Mouse (Mus musculus) liver, embryonic 11.5 days (tissue): ENCODE data around the gene Wfdc12. TPM values are rescaled to one million over a fixed set of nuclear protein-coding genes. Genes with fewer than 3 reads are reported as not detected.

Experiments
- ATAC-seq: fragments of 200-750 bp; cut with Nextera tagmentation; replicated peaks from 2 replicates; pipeline ENCODE4 v1.8.0; 2017; ENCODE audit warnings: moderate number of reproducible peaks, mild to moderate bottlenecking, moderate TSS enrichment, moderate library complexity; ENCODE audit not compliant: low FRiP score
- DNase-seq: peaks from one replicate; pipeline ENCODE4 v3.0.0-alpha.2; 2017; ENCODE audit warnings: low spot score
- H3K27ac ChIP-seq: fragments of 300-500 bp; sonication (generic); 2 replicates; pipeline ENCODE4 v1.5.1; 2014; ENCODE audit warnings: mild to moderate bottlenecking, low read depth, low read length, control low read depth
- H3K27me3 ChIP-seq: fragments of 300-500 bp; sonication (generic); replicated peaks from 2 replicates; pipeline ENCODE4 v1.6.1; 2014; ENCODE audit warnings: low read length, mixed read lengths; ENCODE audit not compliant: control insufficient read depth, insufficient read depth
- H3K36me3 ChIP-seq: fragments of 300-500 bp; sonication (generic); 2 replicates; pipeline ENCODE4 v1.6.1; 2014; ENCODE audit warnings: mild to moderate bottlenecking, low read length, moderate library complexity, mixed read lengths; ENCODE audit not compliant: control insufficient read depth, insufficient read depth
- H3K4me1 ChIP-seq: fragments of 300-500 bp; sonication (generic); replicated peaks from 2 replicates; pipeline ENCODE4 v1.6.1; 2014; ENCODE audit warnings: low read length, mixed read lengths; ENCODE audit not compliant: control insufficient read depth, insufficient read depth
- H3K4me2 ChIP-seq: fragments of 300-500 bp; sonication (generic); 2 replicates; pipeline ENCODE4 v1.6.1; 2014; ENCODE audit warnings: mild to moderate bottlenecking, control low read depth, moderate library complexity
- H3K4me3 ChIP-seq: fragments of 300-500 bp; sonication (generic); 2 replicates; pipeline ENCODE4 v1.5.1; 2014; ENCODE audit warnings: low read depth, low read length, control low read depth
- H3K9ac ChIP-seq: fragments of 300-500 bp; sonication (generic); 2 replicates; pipeline ENCODE4 v1.6.1; 2014; ENCODE audit warnings: low read depth, low read length, control low read depth
- H3K9me3 ChIP-seq: fragments of 300-500 bp; sonication (generic); 2 replicates; pipeline ENCODE4 v1.6.1; 2016; ENCODE audit warnings: low read length, inconsistent platforms, mixed read lengths; ENCODE audit not compliant: control insufficient read depth
- WGBS: fragments of 180-500 bp; shearing (Covaris S2); extraction: QIAGEN DNeasy Blood & Tissue Kit; methylation state at CpG from one replicate; pipeline ENCODE4 v1.1.7; 2014; 5-methylcytosine and 5-hydroxymethylcytosine counted together
- polyA plus RNA-seq: library from polyadenylated mRNA; unstranded; fragments of >200 nt; fragmentation: Nextera tagmentation; extraction: Ambion mirVana; gene quantifications from 2 replicates; pipeline ENCODE4 v1.2.1, GENCODE M21; 2014

Wfdc12 gene
- polyA plus RNA-seq, 1 experiment from 2014 or later, result not detected

DNA sequence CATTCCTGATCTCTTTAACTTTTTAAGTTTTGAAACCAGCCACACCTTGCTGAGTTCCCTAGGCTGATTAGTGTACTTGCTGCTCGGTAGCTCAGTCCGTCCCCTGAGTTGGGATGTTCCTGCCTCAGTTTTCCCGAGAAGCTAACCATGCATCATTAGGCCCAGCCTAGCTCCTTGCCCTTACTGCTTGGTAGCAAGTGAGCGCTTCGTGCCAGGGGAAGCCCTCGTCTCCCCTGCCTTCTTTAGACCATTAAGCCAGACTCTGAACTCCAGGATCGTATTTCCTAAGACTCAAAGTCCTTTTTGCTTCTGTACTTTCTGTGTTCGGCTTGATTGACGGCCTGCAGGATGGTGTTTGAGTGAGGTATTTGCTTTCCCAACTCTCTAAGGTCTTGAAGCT is 7.1 kb downstream of the Wfdc12 start:
- Histone ChIP-seq H3K4me1 (no peaks in the 10 kb centered on the region), H3K36me3 (no peaks in the 10 kb centered on the region), H3K4me3 (no peak overlapping the region), H3K27ac (no peak overlapping the region), H3K27me3 (no peaks in the 10 kb centered on the region), H3K9ac (no peak overlapping the region), H3K9me3 (no peaks in the 10 kb centered on the region), H3K4me2 (no peak overlapping the region)
- ATAC-seq (no peak), DNase-seq (no peak)
- WGBS, result 74% methylated on average over 9 of the region's 9 CpGs

DNA sequence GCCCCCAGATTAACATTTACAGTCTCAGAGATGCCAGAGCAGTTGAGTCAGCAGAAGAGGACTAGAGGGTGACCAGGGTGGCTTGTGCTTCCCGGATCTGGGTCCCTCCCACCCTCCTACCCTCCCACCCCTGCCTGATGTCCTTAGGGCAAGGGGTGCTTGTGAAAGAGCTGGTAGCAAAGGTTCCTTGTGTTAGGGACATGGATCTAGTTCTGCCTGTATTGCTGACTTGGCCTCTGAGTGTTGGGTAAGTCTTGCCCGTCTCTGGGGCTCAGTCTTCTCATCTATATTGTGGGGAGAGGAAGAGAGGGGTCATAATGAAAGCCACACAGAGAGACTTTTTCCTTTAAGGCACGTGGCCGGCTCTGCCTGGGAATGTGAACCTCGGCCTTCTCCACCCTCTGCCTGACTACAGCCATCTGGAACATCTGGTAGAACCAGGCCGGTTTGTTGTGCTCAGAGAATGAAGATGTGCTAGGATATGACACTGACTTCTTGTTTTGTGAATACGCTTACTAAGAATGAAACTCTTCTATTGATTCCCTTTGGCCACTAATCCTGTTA is 7.6 kb downstream of the Wfdc12 start, which contains the start of gene Wfdc5:
Wfdc5 (minus strand) TSS at position 51 of the 564 bp plus-strand sequence.
- Histone ChIP-seq H3K36me3 (no peaks in the 10 kb centered on the region), H3K27ac (no peak within 1 kb of the TSS), H3K27me3 (no peaks in the 10 kb centered on the region), H3K9me3 (no peaks in the 10 kb centered on the region), H3K4me1 (no peaks in the 10 kb centered on the region), H3K4me2 (no peak within 1 kb of the TSS), H3K9ac (no peak within 1 kb of the TSS), H3K4me3 (no peak within 1 kb of the TSS)
- DNase-seq (no peak), ATAC-seq (no peak)
- 70% methylated on average over 7 of the region's 7 CpGs for WGBS

DNA sequence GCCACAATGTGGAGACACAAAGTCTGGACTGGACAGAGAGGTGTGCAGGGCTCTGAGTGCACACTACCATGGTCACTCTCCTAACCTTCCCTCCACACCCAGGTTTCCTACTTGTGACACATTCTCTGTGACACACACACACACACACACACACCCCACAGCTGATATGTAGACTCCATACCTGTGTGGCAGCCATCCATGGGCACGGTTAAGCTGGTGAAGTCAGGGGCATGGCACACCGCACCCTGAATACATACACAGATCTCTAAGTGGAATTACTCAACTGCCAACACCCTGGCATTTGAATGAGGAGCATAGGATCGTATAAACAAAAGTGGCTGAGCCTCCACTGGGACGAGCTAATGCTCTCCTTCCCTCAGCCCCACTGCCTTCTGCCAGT is 9.6 kb downstream of the Wfdc12 start:
- Histone ChIP-seq H3K4me3 (no peak overlapping the region), H3K27ac (no peak overlapping the region), H3K36me3 (no peaks in the 10 kb centered on the region), H3K9ac (no peak overlapping the region), H3K4me1 (no peaks in the 10 kb centered on the region), H3K27me3 (no peaks in the 10 kb centered on the region), H3K4me2 (no peak overlapping the region), H3K9me3 (no peaks in the 10 kb centered on the region)
- DNase-seq, result no peak
- WGBS, result 86% methylated on average over 4 of the region's 4 CpGs
- ATAC-seq, result no peak

DNA sequence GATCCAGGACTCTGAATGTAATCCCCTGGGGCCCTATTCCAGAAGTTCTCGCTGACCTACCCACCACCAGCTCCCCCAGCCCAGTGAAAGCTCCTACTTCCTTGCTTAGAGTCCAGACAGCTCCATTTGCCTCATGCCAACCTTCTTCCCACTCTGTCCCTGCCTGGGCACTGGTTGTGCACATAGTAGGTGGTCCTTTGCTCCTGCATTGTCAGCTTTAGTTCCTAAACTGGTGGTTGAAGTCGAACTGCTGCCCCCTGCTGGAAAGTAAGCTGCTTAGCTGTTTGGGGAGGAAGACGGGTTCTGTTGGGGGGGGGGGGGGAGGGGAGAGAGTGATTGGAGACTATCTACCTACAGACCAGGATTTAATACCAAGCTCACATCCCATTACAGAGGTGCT is 10.3 kb downstream of the Wfdc12 start:
- H3K4me3 ChIP-seq, result no peak overlapping the region
- H3K4me1 ChIP-seq, result no peaks in the 10 kb centered on the region
- H3K36me3 ChIP-seq, result no peaks in the 10 kb centered on the region
- no peak for DNase-seq
- ATAC-seq, result no peak
- WGBS, result 45% methylated on average over 3 of the region's 3 CpGs
- no peaks in the 10 kb centered on the region for H3K9me3 ChIP-seq
- no peak overlapping the region for H3K4me2 ChIP-seq
- H3K27me3 ChIP-seq, result no peaks in the 10 kb centered on the region
- H3K9ac ChIP-seq, result no peak overlapping the region
- H3K27ac ChIP-seq, result no peak overlapping the region

DNA sequence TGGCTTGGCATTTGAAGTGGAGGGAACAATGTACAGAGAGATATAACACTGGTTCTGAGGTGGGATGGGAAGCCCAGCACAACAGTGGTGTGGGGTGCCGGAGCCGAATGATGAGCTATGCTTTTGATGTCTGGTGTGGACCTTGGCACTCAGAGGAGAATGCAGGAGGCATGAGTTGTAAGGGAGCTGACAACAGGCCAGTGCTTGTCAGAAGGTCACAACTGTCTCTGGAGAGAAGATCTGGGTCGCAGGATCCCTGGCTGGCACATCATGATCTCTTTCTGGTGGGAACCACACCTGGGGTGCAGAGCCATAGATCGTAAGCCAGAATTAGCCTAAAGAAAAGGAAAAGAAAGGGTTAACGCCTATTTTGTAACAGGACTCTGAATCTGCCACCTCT is 12.6 kb downstream of the Wfdc12 start:
- no peak overlapping the region for H3K4me3 ChIP-seq
- H3K9me3 ChIP-seq, result no peaks in the 10 kb centered on the region
- H3K4me1 ChIP-seq, result no peaks in the 10 kb centered on the region
- H3K27ac ChIP-seq, result no peak overlapping the region
- no peak for DNase-seq
- no peak overlapping the region for H3K9ac ChIP-seq
- WGBS, result 72% methylated on average over 5 of the region's 5 CpGs
- ATAC-seq, result no peak
- H3K27me3 ChIP-seq, result peaks cover 6% of the 10 kb centered on the region; the same call in 1 of the 2 replicates
- no peak overlapping the region for H3K4me2 ChIP-seq
- no peaks in the 10 kb centered on the region for H3K36me3 ChIP-seq

DNA sequence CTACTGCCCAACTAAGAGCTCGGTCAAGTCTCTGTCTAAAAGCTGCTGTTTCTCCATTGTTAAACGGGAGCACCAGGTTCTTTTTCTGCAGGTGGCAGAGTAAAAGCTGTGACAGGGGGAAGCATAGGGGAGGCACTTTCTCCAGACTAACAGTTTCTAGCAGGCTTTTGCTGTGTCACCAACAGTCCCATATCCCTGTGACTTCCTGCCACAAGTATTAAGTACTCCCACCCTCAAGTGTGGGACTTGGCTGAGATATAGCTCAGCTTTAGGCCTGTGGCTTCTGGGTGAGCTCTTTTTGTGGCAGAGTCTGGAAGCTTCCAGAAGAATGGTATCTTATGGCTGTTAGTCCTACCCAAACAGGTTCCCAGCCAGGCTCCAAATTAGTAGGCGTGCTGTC is 14.6 kb downstream of the Wfdc12 start:
- H3K4me3 ChIP-seq, result no peak overlapping the region
- H3K9ac ChIP-seq, result no peak overlapping the region
- DNase-seq (no peak), ATAC-seq (no peak)
- peaks cover 17% of the 10 kb centered on the region for H3K27me3 ChIP-seq
- WGBS, result 69% methylated on average over 3 of the region's 3 CpGs
- H3K36me3 ChIP-seq, result no peaks in the 10 kb centered on the region
- no peaks in the 10 kb centered on the region for H3K4me1 ChIP-seq
- no peak overlapping the region for H3K4me2 ChIP-seq
- H3K27ac ChIP-seq, result no peak overlapping the region
- H3K9me3 ChIP-seq, result no peaks in the 10 kb centered on the region

DNA sequence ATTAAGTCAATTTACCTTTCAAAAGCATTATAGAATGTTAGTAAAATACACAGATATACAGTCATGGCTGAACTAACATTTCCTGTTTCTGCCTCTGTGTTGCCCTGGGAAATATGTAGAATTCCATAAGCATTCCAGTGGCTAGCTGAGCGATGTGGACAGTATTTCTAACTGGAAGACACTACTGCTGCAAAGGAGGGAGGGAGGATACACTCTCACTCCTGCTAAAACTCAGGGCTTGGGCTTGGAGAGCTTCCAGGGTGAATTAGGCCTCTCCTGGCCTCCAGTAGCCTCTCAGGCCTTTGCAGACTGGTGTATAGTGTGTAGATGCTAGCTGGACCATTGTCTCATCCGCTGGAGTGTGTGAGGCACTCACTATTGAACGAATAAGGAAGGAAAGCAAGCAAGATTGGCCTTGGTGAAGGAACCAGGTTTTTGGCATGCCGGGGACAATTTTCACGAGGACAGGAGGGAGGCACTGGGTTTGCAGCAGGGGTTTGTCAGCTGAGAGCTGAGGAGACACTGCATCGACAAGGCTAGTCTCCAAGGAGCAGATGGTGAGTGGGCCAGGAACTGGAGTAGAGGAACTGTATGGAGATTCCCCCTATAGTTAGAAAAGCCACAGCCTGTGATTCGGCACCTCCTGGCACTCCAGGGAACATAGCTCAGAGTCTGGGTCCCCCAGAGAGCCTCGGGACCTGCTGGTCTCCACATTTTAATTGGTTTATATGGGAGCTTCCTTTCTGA is 15.6 kb downstream of the Wfdc12 start:
- Histone ChIP-seq H3K4me3 (no peak overlapping the region), H3K9me3 (no peaks in the 10 kb centered on the region), H3K4me2 (no peak overlapping the region), H3K36me3 (no peaks in the 10 kb centered on the region), H3K27me3 (peaks cover 28% of the 10 kb centered on the region), H3K9ac (no peak overlapping the region), H3K27ac (no peak overlapping the region), H3K4me1 (no peaks in the 10 kb centered on the region)
- WGBS, result 67% methylated on average over 8 of the region's 8 CpGs
- DNase-seq, result no peak
- ATAC-seq, result no peak

DNA sequence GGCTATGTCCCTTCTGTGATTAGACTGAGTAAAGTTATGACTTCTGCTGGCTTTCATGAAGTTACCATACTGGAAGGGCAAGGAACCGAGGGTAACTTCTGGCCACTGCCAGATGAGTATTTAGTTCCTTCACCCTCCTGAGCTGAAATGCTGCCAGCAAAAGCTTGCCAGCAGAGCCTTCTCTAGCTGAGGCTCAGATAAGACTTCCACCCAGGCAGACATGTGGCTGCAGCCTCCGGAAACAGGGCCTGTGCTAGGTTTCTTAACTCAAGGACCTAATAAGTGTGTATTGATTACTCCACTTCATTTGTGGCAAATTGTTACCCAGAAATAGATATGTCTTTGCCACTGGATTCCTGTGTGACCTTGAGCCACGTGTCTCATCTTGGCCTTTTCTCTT is 17.0 kb downstream of the Wfdc12 start:
- peaks cover 42% of the 10 kb centered on the region for H3K27me3 ChIP-seq
- no peak overlapping the region for H3K27ac ChIP-seq
- H3K36me3 ChIP-seq, result no peaks in the 10 kb centered on the region
- DNase-seq (no peak), ATAC-seq (no peak)
- no peaks in the 10 kb centered on the region for H3K9me3 ChIP-seq
- no peak overlapping the region for H3K4me3 ChIP-seq
- no peak overlapping the region for H3K4me2 ChIP-seq
- H3K4me1 ChIP-seq, result peaks cover 2% of the 10 kb centered on the region; the same call in 1 of the 2 replicates
- H3K9ac ChIP-seq, result no peak overlapping the region
- 60% methylated on average over 3 of the region's 3 CpGs for WGBS

DNA sequence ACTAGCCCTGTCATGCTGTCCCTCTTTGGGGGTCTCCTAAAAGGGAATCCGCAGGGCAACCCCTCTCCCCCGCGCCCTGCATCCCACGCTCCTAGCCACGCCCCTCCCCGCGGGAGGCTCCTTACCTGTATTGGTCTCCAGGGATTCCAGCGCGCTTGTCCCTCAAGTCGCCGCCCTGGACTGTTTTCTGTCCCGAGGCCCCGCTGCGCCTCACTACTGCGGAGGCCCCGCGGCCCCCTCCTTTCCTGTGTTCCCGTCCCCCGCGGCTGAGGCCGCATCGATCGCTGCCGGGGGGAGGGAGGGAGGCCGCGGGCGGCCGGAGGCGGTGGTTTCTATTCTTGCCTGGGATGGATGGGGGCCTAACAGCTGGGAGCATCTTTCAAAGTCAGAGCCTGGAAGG is 19.5 kb downstream of the Wfdc12 start, which contains the start of gene Kcns1:
Kcns1 (minus strand) TSS at position 212 of the 400 bp plus-strand sequence.
- no peak for ATAC-seq
- H3K9ac ChIP-seq, result no peak within 1 kb of the TSS
- WGBS, result 2% methylated on average over 26 of the region's 29 CpGs

More for the DNA sequence above, 19.5 kb downstream of the Wfdc12 start, which contains the start of gene Kcns1:
- no peak within 1 kb of the TSS for H3K27ac ChIP-seq
- DNase-seq, result no peak
- H3K27me3 ChIP-seq, result peaks cover 67% of the 10 kb centered on the region
- no peaks in the 10 kb centered on the region for H3K9me3 ChIP-seq
- peak within 1 kb of the TSS; percentile 55 for H3K4me2 ChIP-seq
- no peaks in the 10 kb centered on the region for H3K36me3 ChIP-seq
- peaks cover 3% of the 10 kb centered on the region; the same call in 1 of the 2 replicates for H3K4me1 ChIP-seq
- peak within 1 kb of the TSS; percentile 14; the same call in 1 of the 2 replicates for H3K4me3 ChIP-seq
